Mouse (Mus musculus) stomach, embryonic 16.5 days (tissue): Measurements from ENCODE around the gene Entpd1. TPM values are rescaled to one million over a fixed set of nuclear protein-coding genes. Genes with fewer than 3 reads are reported as not detected.
"Not testable (repeated sequence)": the region's sequence is repeated elsewhere in the genome, so short reads cannot be mapped to it uniquely, and the experiment has no call there.

ENCODE experiments used
- ATAC-seq: fragments of 200-750 bp; cut with Nextera tagmentation; 2 replicates; pipeline ENCODE4 v1.8.0; 2017; ENCODE audit warnings: moderate number of reproducible peaks, moderate TSS enrichment; ENCODE audit not compliant: insufficient read depth, low FRiP score
- H3K27ac ChIP-seq: fragments of 300-500 bp; sonication (generic); 2 replicates; pipeline ENCODE4 v1.5.1; 2014; ENCODE audit warnings: low read length
- H3K27me3 ChIP-seq: fragments of 300-500 bp; sonication (generic); 2 replicates; pipeline ENCODE4 v1.6.1; 2014; ENCODE audit warnings: low read length, control low read depth, mixed read lengths; ENCODE audit not compliant: control insufficient read depth, insufficient read depth
- H3K36me3 ChIP-seq: fragments of 300-500 bp; sonication (generic); 2 replicates; pipeline ENCODE4 v1.6.1; 2014; ENCODE audit warnings: low read length; ENCODE audit not compliant: control insufficient read depth, insufficient read depth
- H3K4me1 ChIP-seq: fragments of 300-500 bp; sonication (generic); 2 replicates; pipeline ENCODE4 v1.6.1; 2014; ENCODE audit warnings: low read length, control low read depth, mixed read lengths; ENCODE audit not compliant: control insufficient read depth, insufficient read depth
- H3K4me2 ChIP-seq: fragments of 300-500 bp; sonication (generic); 2 replicates; pipeline ENCODE4 v1.6.1; 2014; ENCODE audit warnings: low read depth, low read length, mixed read lengths
- H3K4me3 ChIP-seq: fragments of 300-500 bp; sonication (generic); replicated peaks from 2 replicates; pipeline ENCODE4 v1.5.1; 2014; ENCODE audit warnings: mild to moderate bottlenecking, low read length
- H3K9ac ChIP-seq: fragments of 300-500 bp; sonication (generic); 2 replicates; pipeline ENCODE4 v1.6.1; 2014; ENCODE audit warnings: low read length
- H3K9me3 ChIP-seq: fragments of 300-500 bp; sonication (generic); replicated peaks from 2 replicates; pipeline ENCODE4 v1.6.1; 2016; ENCODE audit warnings: low read length, control low read depth; ENCODE audit not compliant: control insufficient read depth
- WGBS: fragments of 180-500 bp; shearing (Covaris S2); extraction: QIAGEN DNeasy Blood & Tissue Kit; methylation state at CpG from one replicate; pipeline ENCODE4 v1.1.7; 2014; 5-methylcytosine and 5-hydroxymethylcytosine counted together
- polyA plus RNA-seq: library from polyadenylated mRNA; unstranded; fragments of >200 nt; fragmentation: Nextera tagmentation; extraction: Ambion mirVana; gene quantifications from 2 replicates; pipeline ENCODE4 v1.2.1, GENCODE M21; 2015

Gene Entpd1
- polyA plus RNA-seq, 1 experiment from 2014 or later: 16.2 TPM

DNA sequence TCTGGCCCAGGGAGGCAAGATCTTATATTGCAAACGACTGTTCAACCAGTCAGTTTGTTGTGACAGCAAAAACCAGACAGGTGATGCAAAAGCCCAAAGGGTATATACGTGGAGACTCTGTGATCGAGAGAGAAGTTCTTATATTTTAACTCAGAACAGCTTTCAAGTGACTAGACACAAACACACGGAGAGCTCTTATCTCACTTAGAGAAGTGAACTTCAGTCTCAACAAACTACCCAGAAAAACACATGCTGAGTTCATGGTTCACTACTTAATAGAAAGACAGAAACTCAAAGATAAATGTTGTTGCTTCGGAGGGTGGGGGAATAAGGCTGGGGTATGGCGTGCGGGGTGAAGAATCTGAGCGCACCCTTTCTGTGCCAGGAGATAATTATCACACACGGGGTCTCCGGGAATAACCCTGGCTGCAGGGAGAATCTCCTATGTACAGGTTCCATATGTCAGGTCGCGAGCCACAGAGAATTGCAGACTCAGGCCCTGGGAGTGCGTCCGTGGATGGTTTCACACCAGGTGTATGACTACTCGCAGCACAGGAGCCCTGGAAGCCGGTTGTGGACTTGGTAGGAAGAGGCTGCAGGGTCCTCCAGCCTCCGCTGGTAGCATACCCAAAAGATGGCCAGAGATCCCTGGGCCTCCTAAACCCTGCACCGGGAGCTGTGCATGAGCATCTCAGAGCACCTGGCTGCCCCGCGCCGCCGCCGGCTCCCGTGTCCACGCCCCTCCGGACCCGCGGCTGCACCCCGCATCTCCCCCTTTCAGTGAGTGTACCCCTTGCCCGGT is 24.5 kb upstream of the Entpd1 start:
- H3K4me2 ChIP-seq: peak overlapping the region; percentile 95
- H3K9me3 ChIP-seq: no peaks in the 10 kb centered on the region
- peak overlapping the region; percentile 83 for H3K9ac ChIP-seq
- H3K27ac ChIP-seq: peak overlapping the region; percentile 54; the same call in 1 of the 2 replicates
- no peak; the same call in 1 of the 2 replicates for ATAC-seq
- H3K36me3 ChIP-seq: no peaks in the 10 kb centered on the region
- peak overlapping the region; percentile 91 for H3K4me3 ChIP-seq
- H3K4me1 ChIP-seq: 0 out of 2 replicates have a peak, but pooled peaks cover 7% of the 10 kb centered on the region
- 2% methylated on average over 29 of the region's 30 CpGs for WGBS
- H3K27me3 ChIP-seq: no peaks in the 10 kb centered on the region

- ATAC-seq: peak; percentile 95
- no peaks in the 10 kb centered on the region for H3K27me3 ChIP-seq
- under 1% methylated on average over 34 of the region's 34 CpGs for WGBS
- peak within 1 kb of the TSS; percentile 95 for H3K4me2 ChIP-seq
- 0 out of 2 replicates have a peak, but pooled peaks cover 7% of the 10 kb centered on the region for H3K4me1 ChIP-seq
- H3K9ac ChIP-seq: peak within 1 kb of the TSS; percentile 83
- no peaks in the 10 kb centered on the region for H3K36me3 ChIP-seq
- H3K9me3 ChIP-seq: no peaks in the 10 kb centered on the region
- peak within 1 kb of the TSS; percentile 84 for H3K27ac ChIP-seq
- H3K4me3 ChIP-seq: peak within 1 kb of the TSS; percentile 91
These were observed 23.9 kb upstream of the Entpd1 start, which contains the start of gene Aldh18a1 for GRCm38 (mm10) chr19:40588293-40588654. TSS of gene Aldh18a1 (minus strand) at chr19:40588463.

DNA sequence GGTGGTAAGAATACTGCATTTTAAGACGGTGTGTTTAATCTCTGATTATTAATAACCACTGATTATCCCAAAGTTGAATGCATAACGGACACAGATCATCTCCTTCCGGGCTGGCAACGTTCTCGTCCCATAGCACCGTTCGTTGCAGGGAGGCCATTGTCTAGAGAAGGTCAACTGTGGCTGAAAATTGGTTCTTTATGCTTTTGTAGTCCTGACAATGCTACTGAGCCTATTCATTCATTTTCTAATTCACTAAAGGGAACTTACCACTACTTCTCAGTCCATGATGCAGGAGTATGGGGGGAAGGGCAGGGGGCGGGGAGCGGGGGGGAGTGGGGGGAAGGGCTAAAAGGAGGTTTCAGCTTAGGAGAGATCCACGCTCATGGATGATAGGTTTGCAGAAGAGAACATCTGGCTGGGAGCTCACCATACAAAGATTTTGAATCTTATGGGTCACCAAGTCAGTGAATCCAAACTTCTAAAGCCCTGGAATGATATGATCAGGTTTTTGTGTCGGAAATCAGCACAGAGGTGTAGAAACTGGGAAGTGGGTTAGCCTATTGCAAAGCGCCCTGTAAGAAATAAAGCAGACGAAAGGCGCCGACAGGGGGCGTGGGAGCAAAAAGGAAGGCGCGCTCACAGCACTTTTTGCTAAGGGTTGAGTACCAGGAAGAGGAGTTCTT is 23.2 kb upstream of the Entpd1 start:
- peak overlapping the region; percentile 83 for H3K9ac ChIP-seq
- H3K4me1 ChIP-seq: 0 out of 2 replicates have a peak, but pooled peaks cover 7% of the 10 kb centered on the region
- peak; percentile 63 for ATAC-seq
- H3K4me2 ChIP-seq: peak overlapping the region; percentile 95
- under 1% methylated on average over 18 of the region's 18 CpGs for WGBS
- H3K36me3 ChIP-seq: no peaks in the 10 kb centered on the region
- peak overlapping the region; percentile 91 for H3K4me3 ChIP-seq
- no peaks in the 10 kb centered on the region for H3K9me3 ChIP-seq
- H3K27me3 ChIP-seq: no peaks in the 10 kb centered on the region
- peak overlapping the region; percentile 84 for H3K27ac ChIP-seq

GRCm38 (mm10) chr19:40589530-40589880 is 22.7 kb upstream of the Entpd1 start:
- no peaks in the 10 kb centered on the region for H3K9me3 ChIP-seq
- peak overlapping the region; percentile 95 for H3K4me2 ChIP-seq
- no peak for ATAC-seq
- WGBS: under 1% methylated on average over 10 of the region's 10 CpGs
- H3K27me3 ChIP-seq: no peaks in the 10 kb centered on the region
- H3K36me3 ChIP-seq: no peaks in the 10 kb centered on the region
- peak overlapping the region; percentile 84 for H3K27ac ChIP-seq
- 0 out of 2 replicates have a peak, but pooled peaks cover 7% of the 10 kb centered on the region for H3K4me1 ChIP-seq
- H3K4me3 ChIP-seq: peak overlapping the region; percentile 91
- peak overlapping the region; percentile 83 for H3K9ac ChIP-seq

DNA sequence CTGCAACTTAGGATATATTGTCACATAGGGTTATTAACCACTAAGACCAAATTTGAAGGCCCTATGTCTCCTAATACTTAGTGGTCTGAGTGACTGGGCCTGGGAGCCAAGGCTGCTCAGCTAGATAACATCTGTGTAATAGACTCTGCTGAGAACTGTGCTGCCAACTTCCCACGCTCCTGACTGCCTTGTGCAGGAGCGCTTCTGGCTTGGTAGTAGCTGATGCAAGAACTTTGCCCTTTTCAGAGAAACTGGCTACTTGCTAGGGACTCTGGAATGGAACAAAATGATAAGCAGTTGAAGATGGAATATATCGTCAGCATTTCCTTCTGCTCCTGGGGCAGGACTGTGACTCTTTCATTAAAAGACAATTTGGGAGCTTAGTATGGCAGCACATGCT is 16.9 kb upstream of the Entpd1 start:
- 88% methylated on average over 3 of the region's 3 CpGs for WGBS
- no peak for ATAC-seq
- no peak overlapping the region for H3K4me2 ChIP-seq
- H3K9ac ChIP-seq: no peak overlapping the region
- no peaks in the 10 kb centered on the region for H3K27me3 ChIP-seq
- no peaks in the 10 kb centered on the region for H3K9me3 ChIP-seq
- H3K27ac ChIP-seq: no peak overlapping the region
- H3K36me3 ChIP-seq: no peaks in the 10 kb centered on the region
- H3K4me3 ChIP-seq: no peak overlapping the region
- no peaks in the 10 kb centered on the region for H3K4me1 ChIP-seq

DNA sequence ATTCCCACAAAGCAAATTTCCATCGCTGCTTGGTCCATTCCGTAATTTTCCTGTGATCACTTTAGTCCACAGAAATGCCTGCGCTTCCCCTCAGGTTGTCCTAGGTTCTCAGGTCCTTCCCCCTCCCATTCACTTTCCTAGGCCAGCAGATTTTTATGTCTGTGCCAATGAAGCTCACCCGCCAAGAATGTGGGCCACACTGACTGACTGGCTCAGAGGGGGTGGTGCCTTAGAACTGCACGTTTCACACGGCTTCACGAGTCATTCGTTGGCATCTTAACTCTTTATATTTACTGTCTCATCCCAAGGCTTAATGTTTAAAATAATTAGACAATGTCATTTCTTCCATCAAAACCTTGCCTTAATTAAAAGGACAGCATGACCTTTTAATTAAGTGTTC is 16.3 kb upstream of the Entpd1 start:
- no peak overlapping the region for H3K27ac ChIP-seq
- H3K27me3 ChIP-seq: no peaks in the 10 kb centered on the region
- 80% methylated on average over 8 of the region's 8 CpGs for WGBS
- H3K9ac ChIP-seq: no peak overlapping the region
- H3K4me3 ChIP-seq: no peak overlapping the region
- no peak for ATAC-seq
- H3K4me1 ChIP-seq: no peaks in the 10 kb centered on the region
- H3K36me3 ChIP-seq: no peaks in the 10 kb centered on the region
- H3K9me3 ChIP-seq: no peaks in the 10 kb centered on the region
- no peak overlapping the region for H3K4me2 ChIP-seq

- not testable (repeated sequence) for H3K4me2 ChIP-seq
These were observed 11.3 kb upstream of the Entpd1 start for GRCm38 (mm10) chr19:40600846-40601245.

DNA sequence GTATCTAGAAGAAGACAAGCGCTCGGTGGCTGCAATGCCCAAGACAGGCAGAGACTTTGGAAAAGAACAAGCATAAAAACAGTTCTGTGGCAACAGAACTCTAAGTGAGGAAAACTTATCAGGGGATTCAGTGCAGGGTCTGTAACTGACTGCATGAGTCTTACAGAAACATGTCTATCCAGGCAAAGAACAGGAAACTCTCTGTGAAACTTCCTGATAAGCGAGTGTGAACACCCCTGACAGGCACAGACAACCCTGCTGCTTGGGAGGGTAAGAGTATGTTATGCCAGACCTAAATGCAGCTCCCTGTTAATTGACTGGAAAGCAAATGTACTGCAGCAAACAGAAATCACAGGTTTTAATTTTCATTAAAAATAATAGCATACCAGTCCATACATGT is 10.3 kb upstream of the Entpd1 start:
- Histone ChIP-seq H3K4me2 (no peak overlapping the region), H3K9me3 (no peaks in the 10 kb centered on the region), H3K27me3 (no peaks in the 10 kb centered on the region), H3K4me3 (no peak overlapping the region), H3K9ac (no peak overlapping the region), H3K27ac (no peak overlapping the region), H3K36me3 (no peaks in the 10 kb centered on the region), H3K4me1 (no peaks in the 10 kb centered on the region)
- 89% methylated on average over 3 of the region's 3 CpGs for WGBS
- no peak for ATAC-seq

More at GRCm38 (mm10) chr19:40600846-40601245, 11.3 kb upstream of the Entpd1 start:
- H3K4me3 ChIP-seq, H3K4me1 ChIP-seq, H3K27me3 ChIP-seq, H3K9me3 ChIP-seq, H3K9ac ChIP-seq, ATAC-seq, H3K27ac ChIP-seq, H3K36me3 ChIP-seq: not testable (repeated sequence)
- 89% methylated on average over 5 of the region's 5 CpGs for WGBS

GRCm38 (mm10) chr19:40605189-40605588 is 7.0 kb upstream of the Entpd1 start:
- no peaks in the 10 kb centered on the region for H3K4me1 ChIP-seq
- no peak for ATAC-seq
- WGBS: 94% methylated on average over 9 of the region's 9 CpGs
- H3K9me3 ChIP-seq: no peaks in the 10 kb centered on the region
- no peak overlapping the region for H3K4me3 ChIP-seq
- no peak overlapping the region for H3K27ac ChIP-seq
- no peaks in the 10 kb centered on the region for H3K36me3 ChIP-seq
- H3K27me3 ChIP-seq: no peaks in the 10 kb centered on the region
- H3K9ac ChIP-seq: no peak overlapping the region
- no peak overlapping the region for H3K4me2 ChIP-seq
